19 mouse cellular contexts compared by ENCODE assay signal in genomic region chr19:59071396-59071795, GRCm38 (mm10). TPM values are rescaled to one million over a fixed set of nuclear protein-coding genes. Genes with fewer than 3 reads are reported as not detected.
DNase-seq lines count a peak whose midpoint lies in the region; TF ChIP-seq lines count a peak whose summit lies in the region.
"Had no signal": no experiment of that assay in that cellular context is flagged by ENCODE, and none has a peak within 500 bp of the region (broad histone marks: within the 10 kb centered on the region; RNA-seq: fewer than 3 reads in every experiment).

No protein-coding gene starts in this region.

- H3K27ac ChIP-seq in macrophage = peak overlapping the region; percentile 8; the same call in 1 of the 2 replicates
- H3K27ac ChIP-seq in layer of hippocampus, adult 2 months = no peak overlapping the region
- H3K27ac ChIP-seq: forebrain, embryonic 13.5 days; heart, embryonic 10.5 days; hindbrain, embryonic 13.5 days; kidney, embryonic 15.5 days; limb, embryonic 15.5 days had no signal

- TF ChIP-seq CTCF in layer of hippocampus, adult 2 months (conservative IDR thresholded peaks at IDR 0.05) = no peak

- no peak overlapping the region for H3K4me3 ChIP-seq in macrophage (ENCODE audit: inconsistent target)
- H3K4me3 ChIP-seq in layer of hippocampus, adult 2 months = no peak overlapping the region
- H3K4me3 ChIP-seq: forebrain, embryonic 13.5 days; heart, embryonic 10.5 days; hindbrain, embryonic 13.5 days; kidney, embryonic 15.5 days; limb, embryonic 15.5 days had no signal

- 59% methylated on average over 4 of the region's 4 CpGs for WGBS in macrophage (ENCODE audit: missing documents)

- H3K36me3 ChIP-seq in macrophage (ENCODE audit: inconsistent target) = no peaks in the 10 kb centered on the region
- H3K36me3 ChIP-seq: G1E; heart, embryonic 10.5 days; hindbrain, embryonic 13.5 days; kidney, embryonic 15.5 days; limb, embryonic 15.5 days had no signal

- peaks cover 77% of the 10 kb centered on the region for H3K79me2 ChIP-seq in macrophage (ENCODE audit: inconsistent target)

- peak; percentile 35 for DNase-seq in lung, postnatal 25 days (ENCODE audit: low spot score)
- no peak for DNase-seq in lung, postnatal 10 days
- DNase-seq in adipocyte (ENCODE audit: low spot score) = peak; percentile 20
- DNase-seq in adrenal gland, postnatal 25 days = peak; percentile 5
- DNase-seq in layer of hippocampus, adult 8-10 months (ENCODE audit: low spot score in 2 of 2) = no peak
- DNase-seq in layer of hippocampus, adult 2 months (ENCODE audit: low spot score in 2 of 2) = no peak
- no peak for DNase-seq in cerebellum, adult 9-10 months
- DNase-seq: cerebellum, adult 8-10 months; gastrocnemius, postnatal 14 days; layer of hippocampus, postnatal 36 days; liver, postnatal 0 days; thymus, adult 2 months had no signal

RNA-seq across cellular contexts. Expression of gene Shtn1, which starts 4.5 kb away (rescaled TPM):
- total RNA-seq in adrenal gland, postnatal 25 days (2021) = 15.9 and 19.1 TPM in 2 replicates
- 100 to 1,000 TPM in 15 of 26 experiments, 10 to 100 TPM in 11; 19.7 to 156 (median 106) TPM for total RNA-seq in macrophage (2018; cell fraction: chromatin; rRNA removed)
- total RNA-seq in macrophage (2018; cell fraction: cytosol; rRNA removed) = 10 to 100 TPM; 28.6 to 71.5 (median 54.5) TPM
- total RNA-seq in macrophage (2018; cell fraction: nucleus; rRNA removed) = 10 to 100 TPM; 20.1 to 98.1 (median 64.4) TPM
- polyA plus RNA-seq in macrophage (2018) = 31.2 to 80.8 TPM (median 43.7 TPM) in 3 replicates
- 10 to 100 TPM; 24.6 to 29.8 (median 26.3) TPM for total RNA-seq in layer of hippocampus, adult 8-10 months (2022)
- total RNA-seq in layer of hippocampus, adult 2 months (2021) = 10 to 100 TPM; 21.7 to 22.9 TPM
- polyA plus RNA-seq: G1E had no signal

Comparison
In these comparisons a context has a peak if more than half of its experiments do, and no peak if none do; other contexts are left out.
1. DNase-seq: peak in lung, postnatal 25 days (single experiment), adipocyte (single experiment) and adrenal gland, postnatal 25 days (single experiment); none in lung, postnatal 10 days (single experiment), layer of hippocampus, adult 8-10 months (0 of 2), layer of hippocampus, adult 2 months (0 of 2) and cerebellum, adult 9-10 months (single experiment).